Mouse (Mus musculus): ENCODE results near the gene Plin3. TPM values are rescaled to one million over a fixed set of nuclear protein-coding genes. Genes with fewer than 3 reads are reported as not detected.

Gene Plin3
- polyA plus RNA-seq, 1 experiment, result 22.3 TPM

DNA sequence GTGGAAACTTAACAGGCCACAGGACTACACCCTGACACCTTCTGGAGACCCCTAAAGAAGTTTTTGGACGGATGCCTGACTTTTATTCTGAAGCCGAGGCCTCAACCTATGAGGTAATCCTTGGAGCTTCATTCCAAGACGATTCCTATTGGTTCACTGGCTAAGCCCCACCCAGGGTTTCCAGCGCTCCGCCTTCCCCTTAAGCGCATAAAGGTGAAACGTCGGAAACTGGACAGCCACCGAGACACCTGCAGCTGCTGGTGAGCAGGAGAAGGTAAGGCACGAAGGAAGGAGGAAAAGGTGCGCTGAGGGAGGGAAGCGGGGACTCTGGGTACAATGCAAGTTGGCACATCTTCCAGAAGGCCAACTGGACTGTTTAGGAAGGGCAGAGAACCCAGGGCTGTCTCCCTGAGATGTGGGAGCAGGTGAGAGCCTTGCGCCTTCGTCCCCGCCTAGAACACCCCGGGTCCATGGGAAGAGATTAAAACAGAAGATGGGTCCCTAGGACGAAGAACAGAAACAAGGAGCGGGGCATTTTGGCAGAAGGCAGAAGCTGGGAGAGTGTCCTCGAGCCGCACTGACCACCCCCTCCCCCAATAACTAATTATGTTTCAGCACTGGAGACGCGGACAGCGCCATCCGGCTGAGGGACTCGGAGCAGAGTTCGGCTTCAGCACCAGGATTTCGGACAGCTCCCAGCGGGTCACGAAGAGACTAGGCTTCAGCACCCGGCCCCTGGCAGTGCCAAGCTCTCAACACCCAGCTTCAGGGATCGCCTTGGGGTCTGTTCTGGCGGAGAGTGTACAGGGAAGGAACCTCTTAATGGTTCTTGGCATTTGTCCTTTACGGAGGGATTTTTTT, 50.9 kb downstream of the Plin3 start:
- Histone ChIP-seq H3K4me3 (ENCODE audit: control insufficient read depth, low read depth, low read length) (no peak overlapping the region), H3K27ac (ENCODE audit: control insufficient read depth, insufficient read depth, low read depth, low read length) (no peak overlapping the region), H3K36me3 (ENCODE audit: control insufficient read depth, insufficient read depth, low read length) (no peaks in the 10 kb centered on the region), H3K4me1 (ENCODE audit: control insufficient read depth, insufficient read depth, low read length) (peaks cover 4% of the 10 kb centered on the region; the same call in 1 of the 2 replicates), H3K27me3 (ENCODE audit: control insufficient read depth, insufficient read depth, low read length) (no peaks in the 10 kb centered on the region)
- TF ChIP-seq POLR2A (IDR thresholded peaks at IDR 0.05; ENCODE audit: control insufficient read depth, low read depth, low read length) (no peak), CTCF (IDR thresholded peaks at IDR 0.05; ENCODE audit: control insufficient read depth, insufficient read depth, insufficient replicate concordance, low read depth, low read length) (no peak)

DNA sequence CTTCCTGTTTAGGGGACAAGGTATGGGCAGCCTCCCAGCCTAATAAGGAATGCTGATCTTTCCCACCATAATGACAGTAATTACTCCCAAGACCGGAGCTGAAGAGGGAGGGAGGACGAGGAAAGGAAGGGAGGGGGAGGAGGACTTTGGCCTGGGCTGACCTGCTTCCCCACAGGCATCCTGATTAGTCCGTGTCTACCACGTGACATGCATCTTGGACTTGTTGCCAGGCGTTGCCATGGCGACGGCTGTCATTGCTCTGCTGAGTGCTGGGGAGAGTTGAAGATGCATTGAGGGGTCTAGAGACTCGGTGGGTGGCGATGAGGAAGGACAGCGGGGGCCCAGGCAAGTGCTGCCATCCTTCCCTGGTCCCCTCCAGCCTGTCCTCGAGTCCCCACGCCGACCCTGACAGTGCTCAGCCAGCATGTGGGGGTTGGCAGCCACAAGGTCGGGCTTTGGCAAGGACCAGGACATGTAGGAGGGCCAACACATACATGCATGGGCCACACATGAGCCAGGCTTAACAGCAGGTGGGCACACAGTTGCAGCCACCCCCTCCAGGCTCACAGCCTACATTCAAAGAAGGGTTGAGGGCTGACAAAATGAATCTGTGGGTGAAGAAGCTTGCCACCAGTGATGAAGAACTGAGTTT, 58.7 kb downstream of the Plin3 start:
- TF ChIP-seq CTCF (IDR thresholded peaks at IDR 0.05; ENCODE audit: control insufficient read depth, insufficient read depth, insufficient replicate concordance, low read depth, low read length), result no peak
- no peak for TF ChIP-seq POLR2A (IDR thresholded peaks at IDR 0.05; ENCODE audit: control insufficient read depth, low read depth, low read length)
- no peak overlapping the region for H3K4me3 ChIP-seq (ENCODE audit: control insufficient read depth, low read depth, low read length)

DNA sequence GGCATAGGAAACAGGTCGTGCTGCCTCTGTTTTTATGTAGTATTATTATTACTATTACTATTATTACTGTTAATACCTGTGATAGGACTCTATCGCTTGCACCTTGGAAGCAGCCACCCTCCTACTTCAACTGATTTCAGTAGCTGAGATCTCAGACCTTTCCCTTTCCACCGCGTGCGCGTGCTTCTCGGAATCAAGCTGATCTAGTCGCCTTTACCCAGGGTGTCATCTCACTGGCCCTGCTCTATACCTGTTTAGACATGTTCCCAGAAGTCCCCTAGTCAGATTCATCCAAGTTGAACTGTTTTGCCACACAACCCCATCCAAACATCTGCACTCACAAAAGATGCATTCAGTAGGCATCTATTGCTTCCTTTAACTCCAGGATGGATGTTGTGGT, 59.3 kb downstream of the Plin3 start:
- TF ChIP-seq CTCF (IDR thresholded peaks at IDR 0.05; ENCODE audit: control insufficient read depth, insufficient read depth, insufficient replicate concordance, low read depth, low read length) (no peak), POLR2A (IDR thresholded peaks at IDR 0.05; ENCODE audit: control insufficient read depth, low read depth, low read length) (no peak)
- Histone ChIP-seq H3K27ac (ENCODE audit: control insufficient read depth, insufficient read depth, low read depth, low read length) (no peak overlapping the region), H3K36me3 (ENCODE audit: control insufficient read depth, insufficient read depth, low read length) (no peaks in the 10 kb centered on the region), H3K4me1 (ENCODE audit: control insufficient read depth, insufficient read depth, low read length) (peaks cover 6% of the 10 kb centered on the region), H3K27me3 (ENCODE audit: control insufficient read depth, insufficient read depth, low read length) (no peaks in the 10 kb centered on the region), H3K4me3 (ENCODE audit: control insufficient read depth, low read depth, low read length) (no peak overlapping the region)

More for the DNA sequence above, 58.7 kb downstream of the Plin3 start:
- Histone ChIP-seq H3K36me3 (ENCODE audit: control insufficient read depth, insufficient read depth, low read length) (no peaks in the 10 kb centered on the region), H3K27me3 (ENCODE audit: control insufficient read depth, insufficient read depth, low read length) (no peaks in the 10 kb centered on the region), H3K4me1 (ENCODE audit: control insufficient read depth, insufficient read depth, low read length) (peaks cover 6% of the 10 kb centered on the region), H3K27ac (ENCODE audit: control insufficient read depth, insufficient read depth, low read depth, low read length) (no peak overlapping the region)

DNA sequence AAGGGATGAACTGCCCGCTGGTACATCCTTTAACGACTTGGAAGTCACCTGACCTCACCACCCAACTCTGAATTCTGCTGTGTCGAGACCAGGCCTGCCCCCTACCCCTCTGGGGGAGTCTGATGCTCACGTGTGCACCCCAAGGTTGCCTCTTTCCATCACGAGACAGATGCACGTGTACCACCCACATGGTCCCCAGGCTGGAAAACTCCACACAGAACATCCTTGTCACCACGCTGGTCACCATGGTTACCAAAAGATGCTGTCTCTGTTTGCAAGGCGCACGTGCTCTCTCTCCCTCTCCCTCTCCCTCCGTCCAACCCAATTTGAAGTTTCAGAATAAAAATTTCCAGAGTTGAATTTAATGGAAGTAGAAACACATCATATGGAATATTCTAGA, 62.7 kb downstream of the Plin3 start:
- Histone ChIP-seq H3K4me1 (ENCODE audit: control insufficient read depth, insufficient read depth, low read length) (peaks cover 6% of the 10 kb centered on the region), H3K27me3 (ENCODE audit: control insufficient read depth, insufficient read depth, low read length) (no peaks in the 10 kb centered on the region), H3K36me3 (ENCODE audit: control insufficient read depth, insufficient read depth, low read length) (no peaks in the 10 kb centered on the region), H3K27ac (ENCODE audit: control insufficient read depth, insufficient read depth, low read depth, low read length) (no peak overlapping the region), H3K4me3 (ENCODE audit: control insufficient read depth, low read depth, low read length) (no peak overlapping the region)
- TF ChIP-seq CTCF (IDR thresholded peaks at IDR 0.05; ENCODE audit: control insufficient read depth, insufficient read depth, insufficient replicate concordance, low read depth, low read length) (no peak), POLR2A (IDR thresholded peaks at IDR 0.05; ENCODE audit: control insufficient read depth, low read depth, low read length) (no peak)

Other genes starting within 250 kb of the Plin3 start
- 646 and 694 TPM in 2 replicates for gene Ubxn6, start 217.8 kb downstream of the Plin3 start, polyA plus RNA-seq (2012; rRNA removed)
- 115 and 135 TPM in 2 replicates for gene Hdgfl2, start 213.2 kb downstream of the Plin3 start, polyA plus RNA-seq (2012; rRNA removed)
- gene Plin4, start 183.1 kb downstream of the Plin3 start, polyA plus RNA-seq (2012; rRNA removed), result 1.5 and 4.2 TPM in 2 replicates
- 1.7 and 2.7 TPM in 2 replicates for gene Plin5, start 175.3 kb downstream of the Plin3 start, polyA plus RNA-seq (2012; rRNA removed)
- gene Lrg1, start 170.9 kb downstream of the Plin3 start, polyA plus RNA-seq (2012; rRNA removed), result 3.7 and 5.7 TPM in 2 replicates
- 0.28 and 0.63 TPM in 2 replicates for gene Sema6b, start 152.5 kb downstream of the Plin3 start, polyA plus RNA-seq (2012; rRNA removed)
- 0.29 and 0.31 TPM in 2 replicates for gene Tnfaip8l1, start 130.4 kb downstream of the Plin3 start, polyA plus RNA-seq (2012; rRNA removed)
- 49.9 and 56.7 TPM in 2 replicates for gene Mydgf, start 109.0 kb downstream of the Plin3 start, polyA plus RNA-seq (2012; rRNA removed)
- gene Dpp9, start 74.0 kb downstream of the Plin3 start, polyA plus RNA-seq (2012; rRNA removed), result 12.8 and 15.0 TPM in 2 replicates
- gene Fem1a, start 36.1 kb downstream of the Plin3 start, polyA plus RNA-seq (2012; rRNA removed), result 5.7 and 7.0 TPM in 2 replicates
- 3.4 and 3.7 TPM in 2 replicates for gene Ticam1, start 16.1 kb downstream of the Plin3 start, polyA plus RNA-seq (2012; rRNA removed)
- gene Arrdc5, start 7.4 kb upstream of the Plin3 start, polyA plus RNA-seq (2012; rRNA removed), result 274 and 296 TPM in 2 replicates
- 41.1 and 43.1 TPM in 2 replicates for gene Uhrf1, start 10.4 kb upstream of the Plin3 start, polyA plus RNA-seq (2012; rRNA removed)
- 20.0 and 21.9 TPM in 2 replicates for gene Kdm4b, start 33.2 kb upstream of the Plin3 start, polyA plus RNA-seq (2012; rRNA removed)
- 63.4 and 68.8 TPM in 2 replicates for gene Ptprs, start 183.6 kb upstream of the Plin3 start, polyA plus RNA-seq (2012; rRNA removed)
- gene Znrf4, start 219.6 kb upstream of the Plin3 start, polyA plus RNA-seq (2012; rRNA removed), result 1,198 and 1,268 TPM in 2 replicates

All from testis, adult 2 months (tissue).